Mouse (Mus musculus): ENCODE results near the gene Slc17a3. TPM values are rescaled to one million over a fixed set of nuclear protein-coding genes. Genes with fewer than 3 reads are reported as not detected.

The Slc17a3 gene
- polyA plus RNA-seq, 1 experiment from 2014 or later: not detected

DNA sequence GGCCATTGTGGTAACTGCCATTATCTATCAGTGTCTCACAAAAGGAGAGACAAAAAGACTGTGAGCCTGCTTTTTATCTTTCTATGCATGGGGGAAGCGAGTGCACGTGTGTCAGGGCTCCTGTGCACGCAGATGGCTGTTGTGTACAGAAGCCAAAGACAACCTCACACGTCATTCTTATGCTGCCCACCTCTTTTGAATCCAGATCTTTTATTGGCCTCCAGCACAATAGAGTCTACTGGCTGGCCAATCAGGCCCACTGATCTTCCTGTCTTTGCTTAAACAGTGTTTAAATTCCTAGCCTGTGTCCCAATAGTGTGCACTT, 54.0 kb downstream of the Slc17a3 start:
- Histone ChIP-seq H3K4me1 (ENCODE audit: control insufficient read depth in 2 of 2, insufficient read depth in 2 of 2, low read length in 2 of 2) (no peaks in the 10 kb centered on the region), H3K27ac (replicated peaks in 1 of 2; ENCODE audit: control insufficient read depth in 1 of 2, insufficient read depth in 1 of 2, low read depth in 2 of 2, low read length in 2 of 2) (no peak overlapping the region), H3K27me3 (ENCODE audit: control insufficient read depth, insufficient read depth, low read length) (no peaks in the 10 kb centered on the region), H3K4me2 (ENCODE audit: low read length) (no peak overlapping the region), H3K4me3 (ENCODE audit: control insufficient read depth in 1 of 2, insufficient read depth in 1 of 2, low read depth in 1 of 2, low read length in 2 of 2) (no peak overlapping the region), H3K9ac (ENCODE audit: low read length) (no peak overlapping the region), H3K9me3 (ENCODE audit: control insufficient read depth, low read length) (no peaks in the 10 kb centered on the region), H3K36me3 (ENCODE audit: control insufficient read depth, insufficient read depth, low read length) (no peaks in the 10 kb centered on the region)
- ATAC-seq (ENCODE audit: insufficient number of reproducible peaks, insufficient read depth, low FRiP score, low read depth): no peak
- WGBS: 39% methylated on average over 4 of the region's 4 CpGs

DNA sequence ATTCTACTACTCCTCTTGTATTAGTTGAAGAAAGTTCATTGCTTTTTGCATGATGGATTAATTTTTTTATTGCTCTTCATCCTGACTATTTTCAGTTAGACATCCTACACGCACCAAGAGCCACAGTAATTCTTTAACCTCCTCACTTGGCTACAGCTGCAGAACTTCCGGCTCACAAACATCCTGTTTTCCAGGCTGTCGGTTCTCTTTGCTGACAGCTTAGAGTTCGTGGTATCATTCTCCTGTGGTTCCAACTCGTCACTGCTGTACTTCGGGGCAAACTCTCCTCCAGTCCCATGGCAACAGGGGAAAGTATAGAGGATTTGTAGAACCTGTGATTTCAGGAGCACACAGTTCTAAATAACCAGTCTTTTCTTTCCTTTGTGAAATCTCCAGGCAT, 59.0 kb downstream of the Slc17a3 start:
- H3K27ac ChIP-seq (replicated peaks in 1 of 2; ENCODE audit: control insufficient read depth in 1 of 2, insufficient read depth in 1 of 2, low read depth in 2 of 2, low read length in 2 of 2): no peak overlapping the region
- H3K27me3 ChIP-seq (ENCODE audit: control insufficient read depth, insufficient read depth, low read length): no peaks in the 10 kb centered on the region
- no peaks in the 10 kb centered on the region for H3K9me3 ChIP-seq (ENCODE audit: control insufficient read depth, low read length)
- no peak overlapping the region for H3K9ac ChIP-seq (ENCODE audit: low read length)
- no peak overlapping the region for H3K4me3 ChIP-seq (ENCODE audit: control insufficient read depth in 1 of 2, insufficient read depth in 1 of 2, low read depth in 1 of 2, low read length in 2 of 2)
- 22% methylated on average over 6 of the region's 6 CpGs for WGBS
- H3K4me1 ChIP-seq (ENCODE audit: control insufficient read depth in 2 of 2, insufficient read depth in 2 of 2, low read length in 2 of 2): no peaks in the 10 kb centered on the region
- H3K4me2 ChIP-seq (ENCODE audit: low read length): no peak overlapping the region
- no peaks in the 10 kb centered on the region for H3K36me3 ChIP-seq (ENCODE audit: control insufficient read depth, insufficient read depth, low read length)
- ATAC-seq (ENCODE audit: insufficient number of reproducible peaks, insufficient read depth, low FRiP score, low read depth): no peak

DNA sequence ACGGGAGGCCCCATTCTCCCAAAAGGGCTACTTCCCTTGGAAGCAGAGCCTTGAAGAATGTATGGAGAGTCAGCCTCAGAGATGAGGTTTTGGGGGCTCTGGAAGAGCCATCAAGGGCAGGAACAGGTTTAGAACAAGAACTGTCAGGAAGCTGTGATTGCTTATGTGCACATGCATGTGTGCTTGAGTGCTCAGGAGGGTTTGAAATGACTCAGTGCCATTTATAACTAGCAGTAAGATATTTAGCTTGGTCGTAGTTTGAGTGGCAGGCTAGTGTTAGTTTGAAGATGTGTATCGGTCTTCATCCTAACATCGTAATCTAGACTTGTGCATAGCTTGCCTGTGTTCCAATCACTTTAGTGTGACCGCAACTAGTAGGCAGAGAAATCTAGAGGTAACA, 67.7 kb downstream of the Slc17a3 start:
- Histone ChIP-seq H3K36me3 (ENCODE audit: control insufficient read depth, insufficient read depth, low read length) (no peaks in the 10 kb centered on the region), H3K27me3 (ENCODE audit: control insufficient read depth, insufficient read depth, low read length) (no peaks in the 10 kb centered on the region), H3K4me3 (ENCODE audit: control insufficient read depth in 1 of 2, insufficient read depth in 1 of 2, low read depth in 1 of 2, low read length in 2 of 2) (no peak overlapping the region), H3K9ac (ENCODE audit: low read length) (no peak overlapping the region), H3K27ac (replicated peaks in 1 of 2; ENCODE audit: control insufficient read depth in 1 of 2, insufficient read depth in 1 of 2, low read depth in 2 of 2, low read length in 2 of 2) (no peak overlapping the region), H3K4me1 (ENCODE audit: control insufficient read depth in 2 of 2, insufficient read depth in 2 of 2, low read length in 2 of 2) (no peaks in the 10 kb centered on the region), H3K9me3 (ENCODE audit: control insufficient read depth, low read length) (no peaks in the 10 kb centered on the region), H3K4me2 (ENCODE audit: low read length) (no peak overlapping the region)
- WGBS: 85% methylated on average over 5 of the region's 5 CpGs
- no peak for ATAC-seq (ENCODE audit: insufficient number of reproducible peaks, insufficient read depth, low FRiP score, low read depth)

DNA sequence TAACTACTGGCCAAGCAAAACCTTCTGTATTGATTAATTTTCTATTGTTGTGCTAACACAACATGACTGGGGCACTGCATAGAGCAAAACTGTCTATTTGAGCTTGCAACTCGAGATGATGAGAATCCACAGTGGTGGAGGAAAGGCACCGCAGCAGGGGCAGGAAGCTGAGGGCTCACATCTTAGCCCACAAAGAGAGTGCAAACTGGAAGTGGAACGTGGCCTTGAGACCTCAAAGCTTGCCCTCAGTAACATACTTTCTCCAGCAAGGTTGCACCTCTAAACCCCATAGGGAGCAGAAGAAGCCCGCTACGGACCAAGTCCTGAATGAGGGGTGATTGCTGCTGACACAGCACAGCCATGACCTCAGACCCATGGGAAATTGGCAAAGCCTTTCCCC, 70.9 kb downstream of the Slc17a3 start:
- Histone ChIP-seq H3K9me3 (ENCODE audit: control insufficient read depth, low read length) (no peaks in the 10 kb centered on the region), H3K9ac (ENCODE audit: low read length) (no peak overlapping the region), H3K4me1 (ENCODE audit: control insufficient read depth in 2 of 2, insufficient read depth in 2 of 2, low read length in 2 of 2) (peaks cover 5 to 14% of the 10 kb centered on the region in 2 experiments), H3K4me3 (ENCODE audit: control insufficient read depth in 1 of 2, insufficient read depth in 1 of 2, low read depth in 1 of 2, low read length in 2 of 2) (no peak overlapping the region), H3K4me2 (ENCODE audit: low read length) (no peak overlapping the region), H3K27ac (replicated peaks in 1 of 2; ENCODE audit: control insufficient read depth in 1 of 2, insufficient read depth in 1 of 2, low read depth in 2 of 2, low read length in 2 of 2) (no peak overlapping the region), H3K36me3 (ENCODE audit: control insufficient read depth, insufficient read depth, low read length) (no peaks in the 10 kb centered on the region), H3K27me3 (ENCODE audit: control insufficient read depth, insufficient read depth, low read length) (no peaks in the 10 kb centered on the region)
- ATAC-seq (ENCODE audit: insufficient number of reproducible peaks, insufficient read depth, low FRiP score, low read depth): no peak
- WGBS: 82% methylated on average over 5 of the region's 5 CpGs

Other genes starting within 250 kb of the Slc17a3 start
- 1.3 and 1.8 TPM in 2 replicates for gene Hist1h2be, start 218.3 kb upstream of the Slc17a3 start, polyA plus RNA-seq (2014; fragmentation: Nextera tagmentation; extraction: Ambion mirVana)
- gene Hist1h1e, start 216.9 kb upstream of the Slc17a3 start, polyA plus RNA-seq (2014; fragmentation: Nextera tagmentation; extraction: Ambion mirVana): 8.7 and 10.0 TPM in 2 replicates
- 0.46 and 0.65 TPM in 2 replicates for gene Hist1h2ac, start 155.5 kb upstream of the Slc17a3 start, polyA plus RNA-seq (2014; fragmentation: Nextera tagmentation; extraction: Ambion mirVana)
- 51.9 and 57.5 TPM in 2 replicates for gene Hist1h2bc, start 155.2 kb upstream of the Slc17a3 start, polyA plus RNA-seq (2014; fragmentation: Nextera tagmentation; extraction: Ambion mirVana)
- gene Hist1h1t, start 143.6 kb upstream of the Slc17a3 start, polyA plus RNA-seq (2014; fragmentation: Nextera tagmentation; extraction: Ambion mirVana): 0.30 TPM in 1 of 2 replicates, not detected in the other
- 2.2 and 3.2 TPM in 2 replicates for gene Hist1h4c, start 141.0 kb upstream of the Slc17a3 start, polyA plus RNA-seq (2014; fragmentation: Nextera tagmentation; extraction: Ambion mirVana)
- gene Hfe, start 128.6 kb upstream of the Slc17a3 start, polyA plus RNA-seq (2014; fragmentation: Nextera tagmentation; extraction: Ambion mirVana): 13.0 and 15.1 TPM in 2 replicates
- gene Hist1h1c, start 100.6 kb upstream of the Slc17a3 start, polyA plus RNA-seq (2014; fragmentation: Nextera tagmentation; extraction: Ambion mirVana): 36.9 and 43.9 TPM in 2 replicates
- gene Hist1h3c, start 93.8 kb upstream of the Slc17a3 start, polyA plus RNA-seq (2014; fragmentation: Nextera tagmentation; extraction: Ambion mirVana): 2.5 and 2.7 TPM in 2 replicates
- gene Hist1h2bb, start 92.7 kb upstream of the Slc17a3 start, polyA plus RNA-seq (2014; fragmentation: Nextera tagmentation; extraction: Ambion mirVana): 1.7 and 2.3 TPM in 2 replicates
- gene Hist1h2ab, start 88.3 kb upstream of the Slc17a3 start, polyA plus RNA-seq (2014; fragmentation: Nextera tagmentation; extraction: Ambion mirVana): 14.5 and 14.6 TPM in 2 replicates
- 4.6 and 6.7 TPM in 2 replicates for gene Hist1h3b, start 87.2 kb upstream of the Slc17a3 start, polyA plus RNA-seq (2014; fragmentation: Nextera tagmentation; extraction: Ambion mirVana)
- 0.63 TPM in 1 of 2 replicates, not detected in the other for gene Hist1h4b, start 82.4 kb upstream of the Slc17a3 start, polyA plus RNA-seq (2014; fragmentation: Nextera tagmentation; extraction: Ambion mirVana)
- gene Hist1h4a, start 78.2 kb upstream of the Slc17a3 start, polyA plus RNA-seq (2014; fragmentation: Nextera tagmentation; extraction: Ambion mirVana): 1.1 TPM in 1 of 2 replicates, not detected in the other
- 2.6 and 3.0 TPM in 2 replicates for gene Hist1h3a, start 77.0 kb upstream of the Slc17a3 start, polyA plus RNA-seq (2014; fragmentation: Nextera tagmentation; extraction: Ambion mirVana)
- 1.6 and 2.7 TPM in 2 replicates for gene Hist1h1a, start 75.8 kb upstream of the Slc17a3 start, polyA plus RNA-seq (2014; fragmentation: Nextera tagmentation; extraction: Ambion mirVana)
- not detected in 2 replicates for gene Trim38, start 69.5 kb upstream of the Slc17a3 start, polyA plus RNA-seq (2014; fragmentation: Nextera tagmentation; extraction: Ambion mirVana)
- not detected in 2 replicates for gene Slc17a2, start 32.4 kb upstream of the Slc17a3 start, polyA plus RNA-seq (2014; fragmentation: Nextera tagmentation; extraction: Ambion mirVana)
- not detected in 2 replicates for gene Slc17a1, start 28.3 kb downstream of the Slc17a3 start, polyA plus RNA-seq (2014; fragmentation: Nextera tagmentation; extraction: Ambion mirVana)
- gene Slc17a4, start 75.6 kb downstream of the Slc17a3 start, polyA plus RNA-seq (2014; fragmentation: Nextera tagmentation; extraction: Ambion mirVana): not detected in 2 replicates
- gene Hist1h2ba, start 94.7 kb downstream of the Slc17a3 start, polyA plus RNA-seq (2014; fragmentation: Nextera tagmentation; extraction: Ambion mirVana): not detected in 2 replicates
- gene Hist1h2aa, start 95.0 kb downstream of the Slc17a3 start, polyA plus RNA-seq (2014; fragmentation: Nextera tagmentation; extraction: Ambion mirVana): not detected in 2 replicates
- gene Scgn, start 151.8 kb downstream of the Slc17a3 start, polyA plus RNA-seq (2014; fragmentation: Nextera tagmentation; extraction: Ambion mirVana): not detected in 2 replicates